Mouse (Mus musculus) urinary bladder, adult 18-20 months (tissue): ENCODE results near the gene Ssh3.

Experiments
- DNase-seq, 2 experiments: peaks; one replicate each; pipeline ENCODE4 v3.0.0; 2022; ENCODE audit warnings: low spot score in 2 of 2, mixed read lengths in 2 of 2

The Ssh3 gene

DNA sequence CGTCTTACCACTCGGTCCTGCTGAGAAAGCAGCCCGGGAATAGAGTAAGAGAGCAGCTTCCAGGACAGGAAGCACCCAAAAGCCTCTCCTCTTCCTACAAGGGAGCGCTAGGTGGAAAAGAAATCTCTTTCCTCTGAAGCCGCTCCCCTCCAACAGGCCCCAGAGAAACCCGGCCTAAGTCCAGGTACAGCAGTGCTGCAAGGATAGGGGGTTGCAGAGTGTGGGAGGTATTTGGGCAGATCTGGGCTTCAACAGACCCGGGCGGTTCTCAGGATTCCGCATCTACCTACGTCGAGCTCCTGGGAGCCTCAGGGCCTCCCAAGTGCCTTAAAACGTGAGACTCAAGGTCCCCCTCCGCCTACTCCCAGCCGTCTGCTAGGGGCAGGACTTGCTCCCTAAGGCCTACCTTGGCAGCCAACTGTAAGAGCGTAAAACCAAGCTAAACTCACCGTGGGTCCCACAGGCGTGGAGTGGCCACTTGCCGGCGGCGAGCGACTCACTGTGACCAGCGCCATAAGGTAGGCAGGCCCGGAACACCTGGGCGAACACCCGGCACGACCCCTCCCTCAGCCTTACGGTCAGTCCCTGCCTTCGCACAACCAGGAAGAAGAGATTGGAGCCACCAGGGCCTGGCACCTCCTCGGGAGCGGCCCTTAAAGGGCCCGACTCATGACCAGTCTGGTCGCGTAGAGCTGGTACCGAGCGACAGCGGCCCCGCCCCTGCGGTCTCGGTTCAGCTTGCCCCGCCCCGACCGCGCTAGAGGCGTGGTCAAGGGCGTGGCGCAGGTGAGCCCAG, at the start of gene Ssh3:
TSS of gene Ssh3 (minus strand) at position 615 of the 796 bp plus-strand sequence.
- DNase-seq, result peak; percentile 79 to 82

DNA sequence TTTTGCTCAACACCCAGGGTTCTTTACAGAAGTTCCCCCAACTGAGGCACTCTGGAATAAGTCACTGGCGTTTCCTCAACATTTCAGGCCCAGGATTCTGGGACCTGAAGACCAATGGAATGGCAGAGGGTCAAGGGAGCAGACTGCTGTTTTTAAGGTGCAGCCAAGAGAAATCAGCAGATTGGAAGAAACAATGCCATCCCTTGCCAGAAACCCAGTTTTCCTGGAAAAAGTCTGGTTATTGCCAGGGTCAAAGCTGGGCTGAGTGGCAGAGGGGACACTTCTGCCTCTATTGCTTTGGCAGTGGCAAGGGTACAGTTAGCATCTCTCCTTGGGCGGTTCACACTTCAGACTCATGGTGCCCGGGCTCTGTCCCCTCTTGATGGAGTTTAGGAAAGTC, 48.2 kb upstream of the Ssh3 start:
- no peak for DNase-seq

DNA sequence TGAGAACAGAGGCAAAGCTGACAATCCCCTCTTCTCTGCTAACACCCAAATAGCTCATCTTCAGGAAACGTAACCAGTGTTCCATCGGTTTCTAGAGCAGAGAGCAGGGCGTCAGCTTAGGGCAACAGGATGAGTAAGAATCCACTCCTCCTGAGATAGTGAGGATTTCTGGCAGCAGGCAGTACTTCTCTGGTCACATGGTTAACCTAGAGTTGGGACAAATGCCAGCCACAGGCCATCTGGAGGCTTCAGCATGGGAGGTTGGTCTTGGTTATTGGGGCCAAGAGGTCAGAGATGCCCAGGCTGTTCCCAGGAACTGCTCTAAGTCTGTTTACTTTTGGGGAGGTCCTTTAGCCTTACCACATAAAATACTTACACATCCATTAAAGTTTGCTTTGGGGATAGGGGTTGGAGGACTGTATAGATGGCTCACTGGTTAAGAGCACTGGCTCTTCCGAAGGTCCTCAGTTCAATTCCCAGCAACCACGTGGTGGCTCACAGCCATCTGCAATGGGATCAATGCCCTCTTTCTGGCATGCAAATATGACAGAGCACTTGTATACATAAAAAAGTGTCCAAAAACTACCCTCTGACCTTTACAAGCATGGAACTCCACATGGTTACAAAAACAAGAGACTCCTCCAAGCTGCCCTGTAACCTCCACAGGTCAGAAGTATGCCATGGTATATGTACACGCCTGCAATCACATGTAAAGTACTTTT, 46.4 kb upstream of the Ssh3 start:
- DNase-seq, result no peak

DNA sequence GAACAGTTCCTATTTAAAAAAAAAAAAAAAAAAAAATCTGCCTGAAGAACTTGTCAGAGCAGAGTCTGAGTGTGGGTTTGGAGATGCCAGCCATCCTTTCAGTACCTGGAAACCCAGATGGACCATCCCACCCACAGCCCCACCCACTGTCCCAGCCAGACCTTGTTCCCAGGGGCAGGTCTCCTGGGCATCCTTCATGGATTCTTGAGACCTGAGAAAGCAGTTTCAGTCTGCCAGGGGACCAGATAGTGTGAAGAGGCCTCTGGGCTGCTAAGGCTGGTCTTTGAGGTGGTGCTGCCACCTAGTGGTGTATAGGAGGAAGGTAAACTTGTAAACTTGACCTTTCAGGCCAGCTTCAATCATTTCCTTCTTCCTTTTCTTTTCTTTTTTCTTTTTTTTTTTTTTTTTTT, 40.8 kb upstream of the Ssh3 start:
- peak in 1 of 2 experiments; percentile 45 for DNase-seq

DNA sequence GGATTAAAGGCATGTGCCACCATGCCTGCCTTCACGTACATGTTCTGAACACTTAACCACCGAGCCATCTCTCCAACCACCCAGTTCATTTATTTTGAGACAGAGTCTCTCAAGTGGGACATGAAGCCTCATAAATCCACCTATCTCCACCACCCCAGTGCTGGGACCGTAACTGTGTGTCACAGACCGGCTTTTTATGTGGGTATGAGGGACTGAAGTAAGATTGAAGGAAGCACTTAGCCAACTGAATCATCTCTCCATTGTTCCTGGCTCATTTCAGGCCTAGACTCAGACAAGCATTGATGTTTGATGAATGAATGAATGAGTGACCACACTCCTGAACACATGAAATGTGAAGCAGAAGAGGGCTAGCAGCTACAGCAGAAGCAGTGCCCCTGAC, 40.3 kb upstream of the Ssh3 start:
- no peak for DNase-seq

DNA sequence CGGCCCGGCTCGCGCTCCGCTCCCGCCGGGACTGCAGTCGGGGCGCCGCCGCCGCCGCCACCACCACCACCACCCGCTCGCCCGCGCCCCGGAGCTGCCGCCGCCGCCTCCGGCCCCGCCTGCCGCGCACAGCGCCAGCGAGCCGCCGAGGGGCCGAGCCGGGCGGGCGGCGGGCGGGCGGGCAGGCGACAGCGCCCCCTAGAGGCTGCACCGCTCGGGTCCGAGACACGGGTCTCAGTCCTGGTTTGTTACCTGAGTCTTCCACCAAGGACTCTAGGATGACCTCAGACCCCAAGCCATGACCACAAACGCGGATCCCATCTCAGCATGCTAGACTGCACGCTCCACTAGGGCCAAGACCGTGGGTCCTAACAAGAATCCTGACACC, 37.2 kb upstream of the Ssh3 start, which contains the start of gene Grk2:
TSS of gene Grk2 (minus strand) at position 33 of the 388 bp plus-strand sequence.
- peak; percentile 68 to 76 for DNase-seq

DNA sequence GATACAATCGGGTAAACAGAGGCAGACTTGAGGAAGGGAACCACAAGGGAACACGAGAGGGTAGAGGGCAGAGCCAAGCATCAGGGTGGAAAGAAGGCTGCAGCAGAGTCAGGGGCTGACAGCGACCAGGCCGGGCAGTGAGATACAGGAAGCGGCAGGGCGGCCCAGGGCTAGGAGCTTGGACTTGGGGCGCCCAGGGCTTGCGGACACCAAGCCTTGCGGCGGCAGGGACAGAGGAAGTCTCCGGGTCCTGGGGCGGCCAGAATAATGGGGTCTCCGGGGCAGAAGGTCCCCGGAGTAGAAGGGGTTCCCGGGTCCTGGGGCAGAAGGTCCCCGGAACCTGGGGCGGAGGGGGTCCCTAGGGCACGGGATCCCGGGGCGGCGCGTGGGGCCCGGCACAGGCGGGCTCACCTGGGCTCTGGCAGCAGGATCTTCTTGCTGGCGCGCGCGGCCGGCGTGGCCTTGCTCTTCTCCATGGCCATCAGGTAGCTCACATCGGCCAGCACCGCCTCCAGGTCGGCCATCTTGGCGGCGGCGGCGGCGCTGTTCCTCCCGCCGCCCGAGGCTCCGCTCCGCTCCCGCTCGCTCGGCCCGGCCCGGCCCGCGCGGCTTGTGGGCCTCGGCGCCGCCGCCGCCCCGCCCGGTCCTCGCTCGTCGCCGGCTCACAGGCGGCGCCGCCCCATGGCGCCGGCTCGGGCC, 36.7 kb upstream of the Ssh3 start:
- DNase-seq, result no peak

DNA sequence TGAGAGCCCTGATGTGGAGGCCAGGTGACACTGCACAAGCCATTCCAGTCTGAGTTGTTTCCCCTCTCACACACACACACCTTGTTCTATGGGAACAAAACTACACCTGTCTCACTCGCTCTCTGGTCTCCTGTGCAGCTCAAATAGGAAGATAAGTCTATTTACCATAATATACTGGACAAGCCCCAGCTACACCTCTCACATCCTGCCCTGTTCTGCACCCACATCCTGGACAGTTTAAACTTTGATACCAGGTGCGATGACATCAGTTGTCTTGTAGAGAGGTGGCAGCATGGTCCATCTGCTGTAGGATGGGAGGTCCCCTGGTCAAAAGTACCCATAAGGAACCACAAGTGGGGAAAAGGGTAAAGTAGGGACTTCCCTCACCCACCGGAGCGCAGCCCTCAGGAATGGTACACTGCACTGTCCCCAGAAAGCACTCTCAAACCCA, 35.9 kb upstream of the Ssh3 start:
- no peak for DNase-seq

DNA sequence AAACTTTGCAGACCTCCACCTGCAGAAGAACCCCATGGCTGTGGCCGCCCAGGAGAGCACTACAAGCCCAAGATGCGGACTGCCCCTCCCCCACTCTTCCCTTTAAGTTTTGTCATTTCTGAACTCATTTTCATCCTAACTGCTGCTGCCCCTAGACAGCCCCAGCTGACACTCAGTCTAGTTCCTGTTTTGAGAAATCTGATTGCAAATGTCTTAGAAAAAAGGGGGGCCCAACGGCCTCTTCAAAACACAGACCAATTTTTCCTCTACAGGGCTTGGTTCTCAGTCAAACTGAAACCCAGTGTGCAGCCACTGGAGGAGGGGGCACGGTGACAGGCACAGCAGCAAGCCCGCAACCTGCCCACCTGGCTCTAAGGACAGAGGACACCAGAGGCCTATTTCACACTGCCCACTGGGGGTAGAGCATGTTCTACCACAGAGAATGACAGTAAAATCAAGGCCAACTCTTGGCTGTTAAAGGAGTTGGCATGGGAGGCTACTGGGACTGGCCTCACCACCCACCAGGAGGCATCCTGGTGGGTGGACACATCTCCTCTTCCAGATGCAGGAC, 35.4 kb upstream of the Ssh3 start:
- no peak for DNase-seq

DNA sequence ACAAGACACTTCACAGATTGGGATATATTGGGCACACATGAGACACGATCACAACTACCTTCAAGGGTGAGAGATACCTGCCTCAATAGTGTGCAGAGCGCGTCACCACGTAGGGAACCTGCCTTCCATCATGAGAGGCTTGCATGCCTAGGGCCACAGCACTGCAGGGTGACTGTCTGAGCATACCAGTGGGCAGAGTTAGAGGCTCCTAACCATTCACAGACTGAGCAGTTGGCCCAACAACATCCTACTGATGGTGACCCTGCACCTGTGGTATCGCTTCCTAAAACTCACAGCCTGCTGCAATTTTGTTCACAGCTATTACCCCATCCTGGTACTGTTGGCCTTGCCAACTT, 34.6 kb upstream of the Ssh3 start:
- DNase-seq, result no peak

DNA sequence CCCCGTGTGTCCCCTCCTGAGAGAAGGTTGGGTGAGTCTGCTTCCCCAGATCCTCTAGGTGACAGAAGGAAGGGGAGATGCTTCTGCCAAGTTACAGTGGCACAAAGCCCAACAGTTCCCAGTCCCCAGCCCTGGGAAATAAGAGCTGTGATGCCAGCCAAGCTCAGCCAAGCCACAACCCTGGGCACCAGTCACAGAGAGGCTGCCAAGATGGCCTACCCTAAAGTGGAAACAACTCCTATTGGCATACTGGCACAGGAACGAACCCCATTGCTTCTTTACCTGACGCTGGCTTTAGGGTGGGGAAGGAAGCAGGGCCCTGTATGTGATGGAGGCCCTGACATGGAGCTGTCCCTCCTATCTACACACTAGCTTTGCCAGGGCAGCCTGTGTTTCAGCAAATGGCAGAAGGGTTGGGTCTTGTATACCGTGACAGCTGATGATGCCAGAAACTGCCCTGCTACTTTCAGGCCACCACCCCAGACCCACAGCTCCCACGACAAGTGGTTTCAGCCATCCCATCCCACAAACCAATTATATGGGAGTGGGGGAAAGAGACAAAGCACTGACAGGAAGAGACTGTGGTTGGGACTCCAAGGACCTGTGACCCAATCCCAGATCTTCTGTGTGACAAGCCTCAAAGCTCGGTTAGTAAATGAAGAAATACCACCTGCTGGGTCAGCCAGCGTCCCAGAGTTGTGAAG, 34.1 kb upstream of the Ssh3 start:
- DNase-seq, result no peak

DNA sequence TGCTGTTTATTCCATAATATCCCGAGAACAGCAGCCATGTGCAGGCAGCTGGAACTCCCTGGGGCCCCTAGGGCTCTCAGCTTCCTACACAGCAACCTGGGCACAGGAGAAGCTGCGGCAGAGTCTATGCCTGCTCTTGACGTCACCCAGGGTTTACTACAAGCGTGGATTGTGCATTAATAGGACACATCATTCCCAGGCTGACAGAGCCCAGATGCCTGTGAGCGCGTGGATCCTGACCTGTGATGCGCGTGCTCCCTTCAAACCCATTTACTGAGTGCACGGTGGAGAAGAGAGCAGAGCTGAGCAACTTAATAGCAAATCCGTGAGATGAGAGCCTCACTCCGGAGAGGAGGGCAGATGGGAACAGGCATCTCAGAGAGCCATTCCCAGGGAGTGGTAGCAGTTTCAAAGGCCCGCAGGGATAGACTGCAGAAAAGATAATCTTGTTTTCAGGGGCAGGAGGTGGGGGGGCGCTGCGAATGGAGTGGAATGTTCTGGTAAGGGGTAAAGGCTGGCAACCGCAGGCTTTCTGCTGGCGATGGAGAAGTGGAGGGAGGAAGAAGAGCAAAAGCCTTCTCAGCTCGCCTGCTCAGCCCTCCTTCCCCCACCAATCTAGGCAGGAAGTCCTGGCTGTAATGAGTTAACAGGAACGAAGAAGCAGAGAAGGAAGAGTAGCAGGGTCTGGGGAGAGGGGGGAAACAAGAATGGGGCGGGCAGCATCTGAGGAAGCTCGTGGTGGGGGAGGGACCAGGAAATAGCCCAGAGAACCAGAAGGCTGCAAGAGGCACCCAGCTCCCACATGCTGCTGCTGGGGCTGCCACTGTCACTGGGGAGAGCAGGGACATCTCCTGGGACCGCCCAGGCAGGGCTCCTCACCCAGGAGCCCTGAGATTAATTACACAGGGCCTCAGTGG, 33.0 kb upstream of the Ssh3 start:
- DNase-seq, result no peak

DNA sequence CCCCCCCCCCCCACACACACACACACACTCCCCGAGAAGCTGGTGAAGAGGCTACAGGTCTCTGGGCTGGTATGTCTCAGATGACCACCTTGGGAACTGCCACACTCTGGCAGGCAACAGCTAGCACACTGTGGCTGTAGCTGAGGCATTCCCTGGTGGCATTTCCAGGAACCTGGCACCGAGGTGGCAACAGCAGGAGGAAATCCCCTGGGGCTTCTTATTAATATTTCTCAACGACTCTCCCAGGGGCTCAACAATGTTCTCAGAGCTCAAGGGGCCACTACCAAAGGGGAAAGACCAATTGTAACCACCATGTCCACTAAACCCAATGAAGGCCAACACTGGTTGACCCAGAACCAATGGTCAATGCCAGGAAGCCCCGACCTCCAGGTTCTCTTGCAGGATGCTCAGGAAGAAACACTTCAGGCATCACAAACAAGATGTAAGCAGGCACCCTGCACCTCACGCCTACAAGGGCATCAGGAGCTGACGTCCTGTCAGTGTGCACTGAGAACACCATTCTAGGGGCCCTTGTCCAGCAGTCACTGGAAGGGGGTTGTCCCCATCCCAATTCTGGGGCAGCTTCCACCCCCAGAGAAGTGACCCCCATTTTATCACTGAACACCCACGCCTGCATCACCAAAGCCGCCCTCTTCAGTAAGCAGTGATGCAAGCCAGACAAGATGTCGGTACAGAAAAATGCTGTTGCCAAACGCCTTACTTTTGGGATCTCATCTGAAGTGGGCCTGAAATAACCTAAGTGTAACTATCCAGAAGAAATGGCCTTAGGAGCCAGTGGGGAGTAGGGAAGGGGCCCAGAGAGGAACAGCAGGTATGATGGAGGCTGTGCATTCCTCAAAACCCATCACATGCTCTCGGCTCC, 32.1 kb upstream of the Ssh3 start:
- DNase-seq, result no peak

DNA sequence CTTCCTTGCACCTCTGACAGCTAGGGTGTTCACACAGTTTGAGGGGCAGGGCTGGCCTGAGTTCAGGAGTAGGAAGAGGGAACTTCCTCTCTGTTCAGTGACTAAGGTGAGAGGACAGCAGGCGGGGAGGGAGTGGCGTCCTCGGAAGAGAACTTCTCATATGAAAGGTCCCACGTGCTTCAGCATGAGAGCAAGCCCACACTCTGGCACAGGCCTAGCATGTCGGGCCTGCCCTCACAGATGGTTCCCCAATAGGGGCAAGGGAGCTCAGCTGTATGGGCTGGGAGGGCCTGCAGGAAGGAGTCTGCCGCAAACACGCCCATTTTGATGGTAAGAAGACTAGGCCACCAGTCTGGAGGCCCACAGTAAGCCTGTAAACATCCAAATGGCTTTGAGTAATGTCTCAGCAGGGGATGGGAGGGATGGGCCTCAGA, 31.3 kb upstream of the Ssh3 start:
- DNase-seq, result no peak

DNA sequence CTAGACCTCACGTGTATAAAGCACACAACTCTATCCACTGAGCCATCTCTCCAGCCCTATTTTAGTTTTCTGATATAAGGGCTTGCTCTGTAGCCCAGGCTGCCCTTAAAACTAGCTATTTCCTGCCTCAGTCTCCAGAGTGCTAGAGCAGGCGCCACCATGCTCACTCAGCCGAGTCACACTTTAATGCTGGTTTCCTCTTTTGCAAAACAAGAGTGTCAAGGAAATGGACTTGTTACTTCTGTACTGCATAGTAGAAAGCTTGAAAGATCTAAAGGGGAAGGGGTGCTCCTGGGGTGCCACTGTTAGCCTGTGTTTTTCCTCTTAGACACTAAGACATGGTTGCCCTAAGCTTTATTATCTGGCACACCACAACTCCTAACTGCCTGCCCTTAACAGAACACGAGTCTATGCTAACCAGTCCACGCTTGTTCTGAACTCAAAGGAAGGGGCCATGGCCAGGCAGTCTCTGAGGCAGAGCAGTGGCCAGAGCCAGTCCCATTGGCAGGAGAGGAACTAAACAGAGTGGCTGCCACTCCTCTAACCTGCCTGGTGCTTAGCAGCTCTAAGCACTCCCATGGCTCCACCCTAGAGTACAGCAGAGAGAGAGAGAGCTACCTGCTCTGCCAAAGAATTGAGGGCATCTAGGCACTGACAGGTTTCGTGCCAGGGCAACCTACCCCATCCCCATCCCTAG, 30.7 kb upstream of the Ssh3 start:
- no peak for DNase-seq

DNA sequence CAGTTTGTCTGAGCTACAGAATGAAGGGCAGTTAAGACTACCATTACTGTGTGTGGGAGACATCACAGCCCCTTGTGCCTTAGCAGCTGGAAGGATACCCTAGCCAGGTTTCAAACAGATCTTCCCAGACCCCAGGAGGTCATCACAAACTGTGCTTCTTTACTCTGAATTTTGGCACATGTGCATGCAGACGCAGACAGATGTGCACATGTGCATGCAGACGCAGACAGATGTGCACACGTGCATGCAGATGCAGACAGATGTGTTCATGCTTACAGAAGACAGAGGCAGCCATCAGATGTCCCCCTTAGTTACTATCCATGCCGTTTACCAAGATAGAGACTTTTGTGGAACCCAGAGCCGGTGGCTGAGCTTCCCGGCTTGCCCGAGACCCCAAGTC, 30.1 kb upstream of the Ssh3 start:
- DNase-seq, result no peak

DNA sequence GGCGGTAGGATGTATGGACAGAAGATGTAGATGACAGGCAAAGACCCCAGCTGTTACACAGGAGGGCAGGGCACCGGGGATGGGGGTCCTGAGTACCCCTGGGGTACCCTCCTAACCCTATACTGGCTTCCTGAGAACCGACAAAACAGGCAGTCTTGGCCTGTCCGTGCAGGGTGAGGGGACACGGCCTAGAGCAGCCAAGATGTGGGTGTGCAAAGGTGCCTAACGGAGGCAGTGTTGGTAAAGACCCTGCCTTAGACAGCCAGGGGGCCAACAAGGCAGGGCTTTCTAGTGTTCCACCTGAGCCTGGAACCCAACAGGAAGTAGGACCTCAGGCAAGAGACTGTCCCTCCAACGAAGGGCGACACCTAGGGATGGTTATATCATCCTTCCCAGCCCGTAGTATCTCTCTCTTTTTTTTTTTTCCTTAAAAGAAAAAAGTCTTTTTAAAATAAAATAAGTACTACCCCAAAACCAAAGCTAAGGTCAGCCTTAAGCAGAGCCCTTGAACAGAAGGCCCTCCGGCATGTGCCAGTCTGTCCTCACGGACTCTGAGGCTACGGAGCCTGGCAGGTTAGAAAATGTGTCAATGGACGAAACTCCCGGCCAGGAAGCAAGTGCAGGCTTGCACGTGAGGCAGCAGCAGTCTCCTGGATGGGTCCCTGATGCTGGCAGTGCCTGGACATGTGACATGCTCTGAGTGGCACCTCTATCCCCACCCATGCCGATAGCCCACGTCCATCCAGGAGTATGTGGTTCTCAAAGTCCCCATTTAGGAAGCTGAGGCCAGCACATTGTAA, 29.5 kb upstream of the Ssh3 start:
- DNase-seq, result peak in 1 of 2 experiments; percentile 55

DNA sequence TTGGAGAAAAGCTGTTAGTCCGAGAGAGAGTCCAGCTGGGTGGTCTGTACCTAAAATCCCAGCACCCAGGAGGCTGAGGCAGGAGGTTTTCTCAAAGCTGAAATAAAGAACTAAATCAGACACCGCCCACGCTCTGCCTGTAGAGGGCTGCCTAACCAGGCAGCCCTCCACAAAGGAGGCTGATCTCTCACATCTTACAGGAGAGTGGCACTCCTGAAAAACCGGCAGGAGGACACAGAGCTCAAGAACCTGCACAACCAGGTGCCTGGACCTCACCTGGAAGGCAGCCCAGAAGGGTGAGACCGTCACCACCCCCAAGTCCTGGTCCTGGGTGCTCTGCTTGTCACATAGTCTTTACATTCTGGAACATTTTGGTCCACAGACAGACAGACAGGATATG, 28.9 kb upstream of the Ssh3 start:
- peak in 1 of 2 experiments; percentile 56 for DNase-seq
